Mouse (Mus musculus): Measurements from ENCODE around the gene Arid4a.
"Not testable (repeated sequence)": the region's sequence is repeated elsewhere in the genome, so short reads cannot be mapped to it uniquely, and the experiment has no call there.

Gene Arid4a

DNA sequence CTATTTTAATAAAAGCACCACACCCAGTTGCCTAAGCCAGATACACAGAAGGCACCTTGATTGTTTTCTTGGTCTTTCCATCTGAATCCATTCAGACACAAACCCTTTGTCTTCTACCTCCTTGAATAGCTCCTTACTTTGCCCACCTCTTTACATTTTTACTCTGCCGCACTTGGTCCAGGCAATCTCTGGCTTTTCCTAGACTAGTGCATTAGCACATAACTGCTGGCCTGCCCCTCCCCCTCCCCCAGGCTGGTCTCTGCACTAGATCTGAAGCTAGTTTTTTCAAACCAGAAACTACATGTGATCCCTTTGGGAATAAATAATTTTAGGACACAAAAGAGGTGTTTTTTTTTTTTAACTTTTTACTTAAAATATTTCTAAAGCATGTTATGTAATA lies 37.2 kb downstream of the Arid4a start:
- peak; percentile 36 for DNase-seq (ENCODE audit: low spot score)

DNA sequence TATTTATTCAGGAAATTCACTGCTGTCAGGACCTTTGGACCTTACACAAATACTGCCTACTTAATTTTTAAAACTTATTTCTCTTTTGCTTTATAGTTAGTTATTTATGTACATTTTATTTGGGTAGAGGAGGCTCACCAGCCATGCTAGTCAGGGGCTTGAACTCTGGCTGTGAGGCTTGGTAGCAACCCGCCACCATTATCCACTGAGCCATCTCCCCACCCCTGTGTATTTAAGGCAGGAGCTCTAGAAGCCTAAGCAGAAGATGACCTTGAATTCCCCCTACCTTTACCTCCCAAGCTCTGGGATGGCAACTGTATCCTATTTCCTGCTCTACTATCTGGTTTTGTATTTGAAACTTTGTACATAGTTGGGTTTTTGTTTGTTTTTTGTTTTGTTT lies 37.7 kb downstream of the Arid4a start:
- no peak for DNase-seq (ENCODE audit: low spot score)

DNA sequence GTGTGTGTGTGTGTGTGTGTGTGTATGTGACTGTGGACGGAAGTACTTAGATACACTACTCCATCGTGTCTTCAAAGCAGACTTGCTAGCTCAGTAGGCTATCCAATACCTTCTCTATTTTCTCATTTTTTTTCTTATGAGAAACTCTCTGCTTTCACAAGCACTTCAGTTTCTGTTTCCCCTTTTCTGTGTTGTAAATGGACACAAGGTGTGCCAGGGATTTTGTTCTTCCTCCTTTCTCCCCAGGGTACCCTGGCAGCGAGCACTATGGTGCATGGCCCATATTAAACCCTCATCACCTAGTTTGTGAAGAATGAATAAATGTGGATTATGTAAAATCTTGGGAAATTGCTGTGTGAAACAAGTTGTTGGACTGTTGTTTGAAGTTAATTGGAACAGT lies 39.7 kb downstream of the Arid4a start:
- no peak for DNase-seq (ENCODE audit: low spot score)

DNA sequence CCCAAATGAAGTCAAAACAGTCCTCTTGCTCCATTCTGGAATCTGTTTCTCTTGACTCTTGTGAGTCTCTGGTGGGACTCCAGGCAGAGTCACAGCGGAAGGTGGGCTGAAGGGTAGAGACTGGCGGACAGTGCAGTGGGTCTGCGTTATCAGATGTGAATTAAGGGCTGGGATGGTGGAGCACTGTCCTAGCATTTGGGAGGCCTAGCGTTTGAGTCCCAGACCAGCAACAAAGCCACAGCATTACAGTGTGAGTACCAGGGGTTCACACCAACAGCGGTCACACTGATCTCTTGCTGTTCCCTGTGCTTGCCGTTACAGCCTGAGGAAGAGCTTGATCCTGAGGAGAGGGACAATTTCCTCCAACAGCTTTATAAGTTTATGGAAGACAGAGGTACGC lies 44.0 kb downstream of the Arid4a start:
- no peak for DNase-seq (ENCODE audit: low spot score)

DNA sequence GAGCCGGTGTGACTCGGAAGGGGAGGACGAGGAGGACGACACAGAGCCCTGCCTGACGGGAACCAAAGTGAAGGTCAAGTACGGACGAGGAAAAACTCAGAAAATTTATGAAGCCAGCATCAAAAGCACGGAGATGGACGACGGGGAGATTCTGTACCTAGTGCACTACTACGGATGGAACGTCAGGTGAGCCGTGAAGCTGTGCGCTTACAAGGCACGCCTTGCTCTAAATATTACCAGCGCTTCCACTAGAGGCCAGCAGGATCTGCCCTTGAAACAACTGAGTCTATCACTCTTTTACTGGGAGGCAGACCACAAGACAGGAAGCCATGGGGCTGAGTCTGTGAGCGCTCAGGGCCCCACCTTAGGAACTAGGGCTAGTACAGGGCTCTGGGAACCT lies 54.1 kb downstream of the Arid4a start:
- no peak for DNase-seq (ENCODE audit: low spot score)

DNA sequence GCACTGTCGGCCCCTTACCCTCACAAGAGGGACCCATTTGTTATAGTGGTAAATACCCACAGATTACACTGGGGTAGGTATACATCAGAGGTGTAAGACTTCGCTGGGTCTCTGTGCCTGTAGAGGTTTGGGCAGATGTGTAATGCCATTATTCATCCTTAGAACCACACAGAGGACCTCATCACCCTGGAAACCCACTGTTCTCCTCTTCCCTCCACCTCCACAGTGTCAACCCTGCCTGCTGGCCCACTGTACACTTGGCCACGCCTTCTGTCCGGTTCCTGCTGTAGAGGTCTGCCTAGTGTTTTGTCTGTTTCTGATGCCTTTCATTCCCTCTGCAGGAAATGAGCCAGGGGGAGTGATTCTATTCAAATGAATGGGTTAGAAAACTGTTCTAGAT lies 56.3 kb downstream of the Arid4a start:
- DNase-seq (ENCODE audit: low spot score) = no peak

DNA sequence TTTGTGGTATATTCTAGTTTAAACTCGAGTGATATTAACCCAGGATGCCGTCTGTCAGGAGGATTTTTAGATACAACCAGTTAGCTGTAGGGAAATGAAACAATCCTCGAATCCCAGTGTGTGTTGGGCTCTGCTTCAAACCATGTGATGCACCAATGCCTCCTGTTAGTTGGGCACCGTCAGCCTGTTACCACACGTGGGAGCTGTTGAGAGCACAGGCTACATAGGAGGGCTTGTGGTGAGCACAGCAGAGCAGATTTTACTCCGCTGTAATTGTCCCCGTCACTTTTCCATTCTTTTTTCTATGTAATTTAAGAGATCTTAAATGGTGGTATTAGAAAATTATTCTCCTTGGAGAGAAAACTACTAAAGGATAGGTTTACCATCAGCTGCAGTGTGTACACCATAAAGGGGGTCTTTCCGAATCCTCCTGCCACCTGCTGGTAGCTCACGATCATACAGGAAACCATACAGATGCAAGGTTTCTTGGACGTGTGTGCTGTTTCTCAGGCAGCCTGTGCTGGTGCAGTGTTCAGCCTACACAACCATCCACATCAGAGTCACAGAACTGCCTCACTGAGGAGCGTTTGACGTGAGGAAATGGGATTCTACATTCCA lies 57.4 kb downstream of the Arid4a start:
- no peak for DNase-seq (ENCODE audit: low spot score)

DNA sequence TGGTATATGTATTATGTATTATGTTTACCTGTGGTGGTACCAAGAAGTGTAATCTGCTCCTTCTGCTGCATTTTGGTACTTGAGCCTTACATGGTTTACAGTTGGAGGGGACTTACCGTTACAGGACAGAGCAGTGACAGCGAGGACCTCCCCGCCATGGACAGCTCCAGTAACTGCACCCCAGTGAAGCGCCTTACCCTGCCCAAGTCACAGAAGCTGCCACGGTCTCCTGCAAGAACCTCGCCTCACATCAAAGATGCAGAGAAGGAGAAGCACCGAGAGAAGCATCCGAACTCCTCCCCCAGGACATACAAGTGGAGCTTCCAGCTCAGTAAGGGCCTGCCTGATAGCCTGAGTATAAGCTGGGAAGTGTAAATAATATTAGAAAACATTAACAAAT lies 70.5 kb downstream of the Arid4a start:
- DNase-seq (ENCODE audit: low spot score) = no peak

DNA sequence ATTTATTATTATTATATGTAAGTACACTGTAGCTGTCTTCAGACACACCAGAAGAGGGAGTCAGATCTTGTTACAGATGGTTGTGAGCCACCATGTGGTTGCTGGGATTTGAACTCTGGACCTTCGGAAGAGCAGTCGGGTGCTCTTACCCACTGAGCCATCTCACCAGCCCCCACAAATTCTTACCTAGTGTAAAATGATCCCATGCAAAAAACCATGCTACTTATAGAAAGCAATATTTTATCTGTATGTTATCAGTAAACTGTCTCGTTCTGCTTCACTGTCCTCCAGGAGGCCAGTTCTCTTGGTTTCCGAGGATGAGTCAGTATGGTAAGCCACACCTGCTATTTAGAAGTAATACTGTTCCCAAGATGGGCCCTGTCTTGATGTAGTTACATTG lies 88.5 kb downstream of the Arid4a start:
- not testable (repeated sequence) for DNase-seq (ENCODE audit: low spot score)

DNA sequence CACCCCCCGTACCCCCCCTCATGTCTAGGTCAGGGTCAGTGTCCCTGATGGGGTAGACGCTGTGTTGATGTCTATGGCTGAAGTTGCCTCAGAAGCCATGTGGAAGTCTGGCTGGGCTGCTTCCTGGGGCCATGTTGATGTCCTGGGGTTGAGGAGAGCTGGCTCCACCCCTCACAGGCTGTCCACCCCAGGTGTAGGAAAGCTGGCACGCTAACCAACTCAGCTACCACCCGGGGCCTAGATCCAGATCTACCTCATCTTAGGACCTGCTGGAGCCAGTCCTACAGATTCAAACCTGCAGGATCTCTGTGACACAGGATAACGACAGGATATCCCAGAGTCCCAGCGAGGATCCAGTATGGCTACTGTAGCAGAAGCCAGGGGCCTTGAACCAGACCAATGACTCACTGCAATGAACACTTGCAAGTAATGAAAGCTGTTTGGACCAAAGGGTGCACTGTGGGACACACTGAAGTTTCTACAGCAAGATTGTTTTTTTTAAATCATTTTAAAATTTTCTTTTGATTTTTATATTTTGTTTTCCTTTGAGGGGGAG lies 91.5 kb downstream of the Arid4a start:
- DNase-seq (ENCODE audit: low spot score) = no peak

DNA sequence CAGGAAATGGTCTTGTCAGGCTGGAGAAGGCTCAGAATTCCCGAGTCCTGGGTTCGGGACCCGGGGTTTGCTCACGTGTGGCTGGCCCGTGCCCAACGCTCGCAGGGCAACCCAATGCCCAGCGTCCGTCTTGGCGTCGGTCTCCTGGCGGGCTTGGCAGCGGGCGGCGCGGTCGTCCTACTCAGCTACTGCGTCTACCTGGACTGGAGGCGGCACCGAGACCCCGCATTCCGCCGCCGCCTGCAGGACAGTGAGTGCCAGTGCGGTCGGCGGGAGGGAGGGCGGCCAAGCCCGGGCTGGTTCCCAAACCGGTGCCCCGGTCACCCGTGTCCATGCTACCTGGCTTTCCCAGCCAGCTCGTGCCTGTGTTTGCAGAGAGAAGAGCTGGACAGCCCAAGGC lies 95.5 kb downstream of the Arid4a start, which contains the start of gene Tomm20l:
TSS of gene Tomm20l (plus strand) at position 98 of the 400 bp plus-strand sequence.
- no peak for DNase-seq (ENCODE audit: low spot score)

DNA sequence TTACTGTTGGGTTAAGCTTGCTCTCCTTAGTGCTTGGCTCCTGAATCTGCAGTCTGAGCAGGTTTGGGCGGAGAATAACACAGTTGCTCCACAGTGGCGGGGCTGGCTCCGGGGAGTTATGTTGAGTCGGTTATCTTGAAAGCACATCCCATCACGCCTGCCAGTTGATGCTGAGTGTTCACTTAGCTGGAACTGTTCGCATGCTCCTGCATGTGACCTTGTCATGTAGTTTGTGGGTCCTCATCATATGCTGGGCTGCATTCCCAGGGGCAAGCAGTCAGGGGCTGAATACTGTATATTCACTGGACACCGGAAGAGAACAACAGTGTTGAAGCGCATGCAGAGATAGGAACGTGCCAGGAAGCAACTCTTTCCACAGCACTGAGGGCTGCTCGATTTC lies 97.3 kb downstream of the Arid4a start:
- DNase-seq (ENCODE audit: low spot score) = no peak

DNA sequence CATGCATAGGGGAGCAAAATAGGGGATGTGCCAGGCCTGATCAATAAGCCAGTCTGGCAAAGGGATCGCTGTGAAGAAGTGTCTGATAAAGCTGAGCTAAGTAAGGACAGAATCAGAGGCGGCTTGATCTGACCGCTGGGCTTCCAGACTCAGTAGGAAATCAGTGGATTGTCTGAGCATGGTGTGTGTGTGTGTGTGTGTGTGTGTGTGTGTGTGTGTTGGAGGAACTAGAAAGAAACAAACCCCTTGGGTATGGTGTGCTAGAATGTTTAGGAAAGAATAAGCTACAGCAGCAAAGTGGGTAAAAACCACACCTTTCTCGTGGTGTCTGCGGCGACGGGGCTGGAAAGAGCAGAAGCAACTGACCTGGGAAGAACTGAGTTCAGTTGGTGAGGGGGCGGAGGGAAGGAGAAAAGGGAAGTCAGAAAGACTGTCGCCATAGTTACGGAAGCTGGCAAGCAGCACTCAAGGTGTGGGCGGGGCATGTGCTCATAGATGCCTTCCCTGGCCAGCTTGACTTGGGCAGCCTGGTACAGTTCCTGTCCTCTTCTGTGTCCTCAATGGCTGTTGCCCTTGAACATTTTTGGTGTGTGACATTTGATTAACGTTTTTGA lies 98.0 kb downstream of the Arid4a start:
- no peak for DNase-seq (ENCODE audit: low spot score)

DNA sequence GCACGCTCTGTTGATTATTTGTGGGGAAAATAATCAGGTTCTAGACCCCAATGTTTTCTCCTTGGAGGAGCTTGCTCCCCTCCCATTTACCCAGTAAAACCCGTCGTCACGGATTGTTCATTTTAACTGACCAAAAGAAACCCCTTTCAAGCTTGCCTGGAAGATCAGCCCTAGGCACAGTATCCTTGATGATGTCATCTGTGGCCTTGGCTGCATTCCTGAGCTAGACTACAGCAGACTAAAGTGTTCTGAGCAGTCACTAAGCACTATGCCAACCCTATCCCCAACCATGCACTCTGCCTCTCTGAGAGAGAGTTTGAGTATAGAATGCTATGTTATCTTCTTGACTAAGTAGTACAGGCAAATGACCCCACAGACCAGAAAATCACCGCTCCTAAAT lies 100.6 kb downstream of the Arid4a start:
- DNase-seq (ENCODE audit: low spot score) = peak; percentile 45

DNA sequence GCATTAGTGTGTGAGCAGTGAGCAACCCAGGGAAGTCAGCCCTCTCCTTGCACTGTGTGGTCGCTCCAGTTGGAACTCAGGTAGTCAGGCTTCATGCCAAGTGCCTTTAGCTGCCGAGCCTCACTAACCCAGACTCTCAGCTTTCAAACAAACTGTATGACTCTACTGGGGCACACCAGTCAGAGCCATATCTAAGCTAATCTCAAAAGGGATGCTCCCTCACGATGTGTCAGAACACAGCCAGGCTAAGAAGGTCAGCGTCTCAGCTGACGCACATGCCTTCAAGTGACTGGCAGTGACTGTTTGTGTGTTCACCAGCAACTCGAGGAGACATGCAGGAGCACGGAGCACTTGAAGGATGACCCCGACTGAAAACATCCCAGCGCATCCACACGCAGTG lies 106.9 kb downstream of the Arid4a start:
- no peak for DNase-seq (ENCODE audit: low spot score)

DNA sequence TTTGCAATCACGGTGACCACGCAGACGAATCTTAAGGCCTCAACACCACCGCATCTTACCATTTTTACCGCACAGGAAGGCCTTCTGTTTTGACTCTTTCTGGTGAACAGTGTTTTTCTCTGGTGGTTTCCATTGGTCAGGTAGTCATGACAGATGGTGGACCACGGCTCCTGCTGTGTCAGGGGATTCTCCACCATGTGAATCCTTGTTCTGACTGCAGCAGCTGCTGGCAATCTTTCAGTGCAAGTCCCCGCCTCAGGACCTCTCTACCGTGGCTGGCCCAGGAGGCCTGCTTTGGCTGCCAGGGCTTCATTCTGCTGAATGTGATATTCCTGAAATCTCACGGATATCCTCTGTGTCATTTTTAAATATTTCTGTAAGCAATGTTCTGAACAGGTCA lies 107.5 kb downstream of the Arid4a start:
- no peak for DNase-seq (ENCODE audit: low spot score)

DNA sequence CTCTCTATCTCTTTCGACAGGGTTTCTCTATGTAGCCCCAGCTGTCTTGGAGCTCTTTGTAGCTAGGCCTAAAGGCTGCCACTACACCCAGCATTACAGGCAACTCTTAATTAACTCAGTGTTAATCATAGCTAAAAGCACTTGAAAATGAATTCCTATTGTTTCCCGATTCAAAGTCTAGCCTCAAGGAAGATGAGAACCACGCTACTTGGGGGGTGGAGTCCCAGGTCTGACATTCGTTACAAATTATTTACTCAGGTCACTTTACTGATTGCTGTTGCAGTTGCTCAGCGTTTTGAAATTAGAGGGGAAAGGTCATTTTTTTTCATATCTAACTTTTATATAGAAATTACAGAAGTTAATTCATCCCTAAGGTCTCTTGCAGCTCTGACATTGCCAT lies 119.8 kb downstream of the Arid4a start:
- DNase-seq (ENCODE audit: low spot score) = no peak

DNA sequence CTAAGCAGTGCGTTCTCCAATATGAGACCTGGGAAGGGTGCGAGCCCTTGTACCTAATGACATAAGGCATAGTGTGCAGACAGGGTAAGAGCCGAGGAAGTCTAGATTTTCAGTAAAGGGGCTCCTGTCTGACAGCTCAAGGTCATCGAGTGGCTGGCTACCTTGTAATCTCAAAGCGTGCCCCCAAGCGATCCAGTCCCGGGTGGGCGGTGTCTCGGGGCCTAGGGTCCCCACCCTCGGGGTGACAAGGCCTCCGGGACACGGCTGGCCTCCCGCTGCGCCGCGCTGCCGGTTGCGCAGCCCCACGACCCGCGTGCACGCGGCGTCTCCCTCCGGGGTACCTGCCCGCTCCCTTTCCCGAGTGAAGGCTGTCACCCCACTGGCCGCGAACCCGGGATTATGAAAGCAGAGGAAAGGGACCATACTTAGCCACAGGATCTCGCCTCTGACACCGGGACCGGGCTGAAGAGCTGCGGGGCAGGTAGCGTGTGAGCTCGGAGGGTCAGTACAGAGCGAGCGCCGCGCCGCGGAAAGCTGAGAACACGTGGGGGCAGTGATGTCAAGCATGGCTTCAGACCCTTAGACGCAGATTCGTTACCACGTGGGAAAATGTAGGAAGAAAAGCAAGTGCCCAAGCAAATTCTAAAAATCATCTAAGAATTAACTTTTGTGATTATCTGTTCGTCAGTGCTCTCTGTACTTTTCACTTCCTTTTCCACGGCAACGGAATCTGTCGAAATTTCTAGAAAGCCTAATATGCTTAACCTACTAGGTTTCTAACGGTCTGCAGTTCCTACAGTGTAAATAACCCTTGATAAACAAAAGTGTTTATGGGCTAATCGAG lies 120.6 kb downstream of the Arid4a start, which contains the start of the genes Timm9 and 2700049A03Rik:
TSS of gene Timm9 (minus strand) at position 555 of the 844 bp plus-strand sequence.
TSS of gene 2700049A03Rik (plus strand) at position 719 of the 844 bp plus-strand sequence.
- DNase-seq (ENCODE audit: low spot score) = peak; percentile 83

DNA sequence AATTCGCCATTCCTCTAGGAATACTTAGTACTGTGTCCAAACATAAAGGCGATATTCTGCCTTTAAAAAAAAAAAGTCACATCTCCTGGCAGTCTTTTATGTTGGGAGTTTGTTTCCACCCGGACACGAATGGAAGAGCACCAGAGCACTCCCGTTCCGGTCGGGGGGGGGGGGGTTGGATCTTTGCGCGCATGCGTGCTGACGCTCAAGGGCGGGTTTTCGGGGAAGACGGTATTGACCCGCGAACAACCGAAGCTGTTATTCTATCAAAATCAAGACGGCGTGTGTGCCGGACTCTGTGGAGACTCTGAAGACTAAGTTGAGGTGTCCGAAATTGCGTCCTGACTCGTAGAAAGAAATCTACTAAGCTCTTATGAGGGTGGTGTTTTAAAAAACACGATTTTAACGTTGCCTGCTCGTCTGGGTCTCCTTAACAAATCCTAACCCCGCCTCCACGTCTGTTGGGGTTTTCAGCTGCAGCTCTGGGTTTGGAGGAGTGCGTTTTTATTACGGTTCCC lies 121.2 kb downstream of the Arid4a start:
- DNase-seq (ENCODE audit: low spot score) = peak; percentile 92

DNA sequence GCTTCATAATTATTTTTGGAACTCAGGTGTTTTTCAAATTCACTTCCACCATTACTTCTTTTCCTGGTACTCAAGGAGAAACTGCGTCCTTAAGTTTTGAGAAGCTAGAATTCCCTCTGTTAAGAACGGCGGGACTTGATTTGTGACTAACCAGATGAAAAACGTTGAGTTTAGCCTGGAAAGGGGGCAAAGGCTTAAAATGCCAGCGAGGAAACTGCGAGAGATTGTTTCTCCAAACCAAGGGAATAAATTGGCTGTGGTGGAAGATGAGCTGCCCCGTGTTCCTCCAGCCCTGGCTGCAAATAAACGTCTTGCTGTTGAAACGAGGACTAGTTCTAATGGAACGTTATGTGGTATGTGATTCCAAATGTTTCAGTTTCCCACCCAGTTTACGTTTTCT lies 121.9 kb downstream of the Arid4a start:
- no peak for DNase-seq (ENCODE audit: low spot score)

DNA sequence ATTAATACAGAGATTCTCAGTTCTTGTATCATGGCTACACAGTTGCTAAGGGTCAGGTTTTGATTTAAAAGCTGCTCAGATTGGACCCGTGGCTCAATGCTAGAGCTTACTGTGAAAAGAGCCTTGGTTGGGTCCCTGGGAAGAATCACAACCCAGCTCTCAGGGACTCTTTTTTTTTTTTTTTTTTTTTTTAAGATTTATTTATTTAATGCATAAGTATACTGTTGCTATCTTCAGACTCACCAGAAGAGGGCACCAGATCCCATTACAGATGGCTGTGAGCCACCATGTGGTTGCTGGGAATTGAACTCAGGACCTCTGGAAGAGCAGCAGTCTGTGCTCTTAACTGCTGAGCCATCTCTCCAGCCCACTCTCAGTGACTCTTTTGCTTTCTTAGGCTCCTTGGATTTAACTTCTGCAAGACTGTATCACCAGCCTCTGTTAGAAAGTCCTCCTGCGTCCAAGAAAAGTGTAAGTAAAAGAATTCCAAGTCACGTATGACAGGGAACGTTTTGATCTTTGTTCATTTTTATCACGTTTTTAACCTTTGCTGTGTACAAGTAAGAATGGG lies 123.6 kb downstream of the Arid4a start:
- DNase-seq (ENCODE audit: low spot score) = no peak

DNA sequence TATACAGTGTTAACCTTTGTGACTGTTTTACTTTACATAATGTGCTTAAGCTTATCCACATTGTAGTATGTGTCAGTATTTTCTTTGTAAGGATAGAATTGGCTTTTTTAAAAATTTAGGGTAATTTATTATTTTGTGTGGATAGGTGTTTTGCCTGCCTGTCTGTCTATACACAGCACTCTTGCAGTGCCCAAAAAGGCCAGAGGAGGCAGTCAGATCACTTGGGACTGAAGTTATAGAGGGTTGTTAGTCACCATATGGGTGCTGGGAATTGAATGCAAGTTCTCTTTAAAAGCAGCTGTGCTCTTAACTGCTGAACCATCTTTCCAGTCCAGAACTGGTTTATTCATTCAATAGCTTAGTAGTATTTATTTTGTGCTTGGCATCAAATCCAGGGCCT lies 125.4 kb downstream of the Arid4a start:
- DNase-seq (ENCODE audit: low spot score) = no peak
